Mouse (Mus musculus): ENCODE data around the gene Mier2. TPM values are rescaled to one million over a fixed set of nuclear protein-coding genes. Genes with fewer than 3 reads are reported as not detected.

Mier2 gene
- total and polyA plus RNA-seq, 3 experiments, result 22.4 to 30.2 (median 26.7) TPM

GRCm38 (mm10) chr10:79580811-79581210, 25.8 kb upstream of the Mier2 start:
- H3K4me3 ChIP-seq (replicated peaks in 1 of 3; ENCODE audit: low read depth in 2 of 3, low read length in 2 of 3, poor library complexity in 1 of 3), result no peak overlapping the region
- peaks cover 2% of the 10 kb centered on the region for H3K9me3 ChIP-seq (replicated peaks; ENCODE audit: low read length)
- TF ChIP-seq IRF4 (IDR thresholded peaks at IDR 0.05; ENCODE audit: low read depth, low read length) (no peak), SIN3A (IDR thresholded peaks at IDR 0.05; ENCODE audit: low read length) (no peak), RAD21 (IDR thresholded peaks at IDR 0.05; ENCODE audit: low read depth, low read length) (peak; percentile 58), SMC3 (IDR thresholded peaks at IDR 0.05; ENCODE audit: low read depth, low read length) (peak; percentile 35), CTCF (conservative IDR thresholded peaks at IDR 0.05 in 1 of 2, IDR thresholded peaks at IDR 0.05 in 1 of 2; ENCODE audit: low read depth in 2 of 2, low read length in 2 of 2) (peak; percentile 54 to 69)
- no peak overlapping the region for H3K4me2 ChIP-seq (ENCODE audit: insufficient read depth, low read depth, poor library complexity, severe bottlenecking)
- H3K36me3 ChIP-seq (replicated peaks in 1 of 2; ENCODE audit: control insufficient read depth in 1 of 2, insufficient read depth in 1 of 2, low read length in 1 of 2), result no peaks in the 10 kb centered on the region
- H3K9ac ChIP-seq (ENCODE audit: insufficient read depth, low read depth), result no peak overlapping the region
- no peak overlapping the region for H3K27ac ChIP-seq (ENCODE audit: insufficient read depth, low read depth)
- H3K4me1 ChIP-seq (ENCODE audit: control insufficient read depth in 1 of 2, insufficient read depth in 2 of 2), result peaks cover 4 to 15% of the 10 kb centered on the region in 2 experiments; a peak in 3 of 4 replicates
- peak; percentile 58 for DNase-seq (ENCODE audit: extremely low read depth)
- dilution Hi-C loops (cut with MboI; ENCODE audit: extremely low pct_ligation_motif_present, extremely low pct_unique_long_range_greater_than_20kb, low sequenced_read_pairs) (no loop called here), in situ Hi-C loops (cut with MboI; ENCODE audit: low pct_ligation_motif_present, low pct_unique_long_range_greater_than_20kb, low sequenced_read_pairs) (no loop called here)
- peaks cover 39% of the 10 kb centered on the region for H3K27me3 ChIP-seq (replicated peaks)
- no peaks in the 10 kb centered on the region for H3K79me2 ChIP-seq (replicated peaks; ENCODE audit: control insufficient read depth, extremely low read depth, insufficient read depth, poor library complexity, severe bottlenecking)

GRCm38 (mm10) chr10:79580356-79580755, 25.4 kb upstream of the Mier2 start:
- no peak for TF ChIP-seq HCFC1 (IDR thresholded peaks at IDR 0.05; ENCODE audit: low read depth, low read length)
- TF ChIP-seq SIN3A (IDR thresholded peaks at IDR 0.05; ENCODE audit: low read length), result no peak
- TF ChIP-seq ZC3H11A (IDR thresholded peaks at IDR 0.05; ENCODE audit: low read depth, low read length), result no peak
- TF ChIP-seq JUND (conservative IDR thresholded peaks at IDR 0.05; ENCODE audit: low read depth, low read length), result no peak
- no peak for TF ChIP-seq ZNF384 (IDR thresholded peaks at IDR 0.05; ENCODE audit: low read depth, low read length)
- TF ChIP-seq KAT2A (IDR thresholded peaks at IDR 0.05; ENCODE audit: insufficient replicate concordance, low read length), result no peak
- TF ChIP-seq MEF2A (IDR thresholded peaks at IDR 0.05; ENCODE audit: borderline replicate concordance, low read depth, low read length), result no peak
- no peak for TF ChIP-seq POLR2AphosphoS2 (IDR thresholded peaks at IDR 0.05; ENCODE audit: low read depth, low read length)
- TF ChIP-seq CTCF (conservative IDR thresholded peaks at IDR 0.05 in 1 of 2, IDR thresholded peaks at IDR 0.05 in 1 of 2; ENCODE audit: low read depth in 2 of 2, low read length in 2 of 2), result no peak
- no peak for TF ChIP-seq RAD21 (IDR thresholded peaks at IDR 0.05; ENCODE audit: low read depth, low read length)
- TF ChIP-seq EP300 (IDR thresholded peaks at IDR 0.05; ENCODE audit: low read length), result no peak
- TF ChIP-seq TCF12 (IDR thresholded peaks at IDR 0.05; ENCODE audit: low read depth, low read length), result no peak
- TF ChIP-seq ELF1 (IDR thresholded peaks at IDR 0.05; ENCODE audit: low read depth, low read length), result no peak
- no peak for TF ChIP-seq MYC (IDR thresholded peaks at IDR 0.05; ENCODE audit: low read depth, low read length)
- no peak for TF ChIP-seq NRF1 (IDR thresholded peaks at IDR 0.05; ENCODE audit: low read depth, low read length)
- no peak for TF ChIP-seq ETS1 (conservative IDR thresholded peaks at IDR 0.05; ENCODE audit: low read depth, low read length)
- in situ Hi-C loops (cut with MboI; ENCODE audit: low pct_ligation_motif_present, low pct_unique_long_range_greater_than_20kb, low sequenced_read_pairs) (no loop called here), dilution Hi-C loops (cut with MboI; ENCODE audit: extremely low pct_ligation_motif_present, extremely low pct_unique_long_range_greater_than_20kb, low sequenced_read_pairs) (no loop called here)

More at GRCm38 (mm10) chr10:79580356-79580755, 25.4 kb upstream of the Mier2 start:
- Histone ChIP-seq H3K4me3 (replicated peaks in 1 of 3; ENCODE audit: low read depth in 2 of 3, low read length in 2 of 3, poor library complexity in 1 of 3) (no peak overlapping the region), H3K27me3 (replicated peaks) (peaks cover 44% of the 10 kb centered on the region), H3K27ac (ENCODE audit: insufficient read depth, low read depth) (no peak overlapping the region), H3K4me1 (ENCODE audit: control insufficient read depth in 1 of 2, insufficient read depth in 2 of 2) (peaks cover 4 to 15% of the 10 kb centered on the region in 2 experiments; a peak in 3 of 4 replicates), H3K9me3 (replicated peaks; ENCODE audit: low read length) (peaks cover 2% of the 10 kb centered on the region), H3K4me2 (ENCODE audit: insufficient read depth, low read depth, poor library complexity, severe bottlenecking) (no peak overlapping the region), H3K79me2 (replicated peaks; ENCODE audit: control insufficient read depth, extremely low read depth, insufficient read depth, poor library complexity, severe bottlenecking) (no peaks in the 10 kb centered on the region), H3K9ac (ENCODE audit: insufficient read depth, low read depth) (no peak overlapping the region), H3K36me3 (replicated peaks in 1 of 2; ENCODE audit: control insufficient read depth in 1 of 2, insufficient read depth in 1 of 2, low read length in 1 of 2) (no peaks in the 10 kb centered on the region)
- no peak for DNase-seq (ENCODE audit: extremely low read depth)
